Mouse (Mus musculus) midbrain, postnatal 0 days (tissue): ENCODE results near the gene Bloc1s4. TPM values are rescaled to one million over a fixed set of nuclear protein-coding genes. Genes with fewer than 3 reads are reported as not detected.

Experiments
- ATAC-seq: fragments of 200-750 bp; cut with Nextera tagmentation; 2 replicates; pipeline ENCODE4 v1.8.0; 2017; ENCODE audit warnings: moderate number of reproducible peaks, mild to moderate bottlenecking, moderate TSS enrichment, moderate library complexity; ENCODE audit not compliant: low FRiP score
- DNase-seq: peaks from one replicate; pipeline ENCODE4 v3.0.0-alpha.2; 2015; ENCODE audit warnings: low spot score
- H3K27ac ChIP-seq: fragments of 300-500 bp; sonication (generic); 2 replicates; pipeline ENCODE4 v1.5.1; 2014; ENCODE audit warnings: low read depth, mild to moderate bottlenecking, low read length, mixed read lengths
- H3K27me3 ChIP-seq: fragments of 300-500 bp; sonication (generic); 2 replicates; pipeline ENCODE4 v1.6.1; 2014; ENCODE audit warnings: low read length, control low read depth, mixed read lengths; ENCODE audit not compliant: insufficient read depth
- H3K36me3 ChIP-seq: fragments of 300-500 bp; sonication (generic); 2 replicates; pipeline ENCODE4 v1.6.1; 2014; ENCODE audit warnings: low read length, control low read depth, mixed read lengths; ENCODE audit not compliant: insufficient read depth
- H3K4me1 ChIP-seq: fragments of 300-500 bp; sonication (generic); 2 replicates; pipeline ENCODE4 v1.6.1; 2014; ENCODE audit warnings: mild to moderate bottlenecking, control low read depth, antibody characterized with exemption, low read length, mixed read lengths; ENCODE audit not compliant: insufficient read depth
- H3K4me2 ChIP-seq: fragments of 300-500 bp; sonication (generic); 2 replicates; pipeline ENCODE4 v1.6.1; 2014; ENCODE audit warnings: low read depth, mild to moderate bottlenecking, low read length, mixed read lengths; ENCODE audit not compliant: poor library complexity, severe bottlenecking
- H3K4me3 ChIP-seq: fragments of 300-500 bp; sonication (generic); 2 replicates; pipeline ENCODE4 v1.5.1; 2014; ENCODE audit warnings: low read depth, mild to moderate bottlenecking, low read length, moderate library complexity
- H3K9ac ChIP-seq: fragments of 300-500 bp; sonication (generic); replicated peaks from 2 replicates; pipeline ENCODE4 v1.6.1; 2014; ENCODE audit warnings: mild to moderate bottlenecking, low read length, moderate library complexity, mixed read lengths; ENCODE audit not compliant: poor library complexity, severe bottlenecking
- H3K9me3 ChIP-seq: fragments of 300-500 bp; sonication (generic); 2 replicates; pipeline ENCODE4 v1.6.1; 2016; ENCODE audit warnings: low read length, control low read depth
- CTCF ChIP-seq: IDR thresholded peaks from 2 replicates; pipeline ENCODE4 v1.5.1; 2016; ENCODE audit warnings: antibody characterized with exemption, mild to moderate bottlenecking
- WGBS: fragments of 180-500 bp; shearing (Covaris S2); extraction: QIAGEN DNeasy Blood & Tissue Kit; methylation state at CpG from one replicate; pipeline ENCODE4 v1.1.7; 2014; 5-methylcytosine and 5-hydroxymethylcytosine counted together
- polyA plus RNA-seq: library from polyadenylated mRNA; unstranded; fragments of >200 nt; fragmentation: Nextera tagmentation; extraction: Ambion mirVana; gene quantifications from 2 replicates; pipeline ENCODE4 v1.2.1, GENCODE M21; 2015
- total RNA-seq: library from RNA; depleted of rRNA; stranded (reverse); fragments of >200 nt; gene quantifications from 2 replicates; pipeline ENCODE4 v1.2.3, GENCODE M21; 2014

The Bloc1s4 gene
- total and polyA plus RNA-seq, 2 experiments from 2014 or later = 21.5 to 30.1 TPM

DNA sequence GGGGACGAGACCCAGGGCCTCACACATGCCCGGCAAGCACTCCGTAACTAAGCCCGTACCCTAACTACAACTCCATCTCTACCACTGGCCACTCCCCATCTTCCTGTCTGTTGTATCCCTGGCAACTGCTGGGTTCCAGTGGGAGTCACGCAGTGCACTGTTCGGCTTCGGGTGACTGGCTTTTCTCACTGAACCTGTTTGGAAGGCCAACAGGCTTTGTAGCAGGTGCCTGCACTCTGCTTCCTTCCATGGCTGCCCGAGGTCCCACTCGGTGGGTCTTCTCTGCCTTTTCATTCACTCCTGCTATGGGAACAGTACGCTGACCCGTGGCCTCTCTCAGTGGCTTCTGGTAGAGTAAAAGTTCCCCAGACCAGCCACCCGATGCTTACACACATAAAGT lies 22.6 kb downstream of the Bloc1s4 start:
- no peaks in the 10 kb centered on the region for H3K9me3 ChIP-seq
- no peak overlapping the region for H3K4me3 ChIP-seq
- no peaks in the 10 kb centered on the region for H3K4me1 ChIP-seq
- H3K27ac ChIP-seq = no peak overlapping the region
- H3K4me2 ChIP-seq = no peak overlapping the region
- 60% methylated on average over 12 of the region's 12 CpGs for WGBS
- ATAC-seq (no peak), DNase-seq (no peak)
- H3K36me3 ChIP-seq = no peaks in the 10 kb centered on the region
- H3K9ac ChIP-seq = no peak overlapping the region
- no peak for TF ChIP-seq CTCF
- no peaks in the 10 kb centered on the region for H3K27me3 ChIP-seq

GRCm38 (mm10) chr5:36724274-36724673 lies 24.2 kb downstream of the Bloc1s4 start:
- Histone ChIP-seq H3K4me2 (no peak overlapping the region), H3K4me3 (no peak overlapping the region), H3K27me3 (no peaks in the 10 kb centered on the region), H3K9me3 (no peaks in the 10 kb centered on the region), H3K9ac (no peak overlapping the region), H3K36me3 (no peaks in the 10 kb centered on the region), H3K4me1 (no peaks in the 10 kb centered on the region), H3K27ac (no peak overlapping the region)
- DNase-seq (no peak), ATAC-seq (no peak)
- 83% methylated on average over 7 of the region's 7 CpGs for WGBS
- TF ChIP-seq CTCF = no peak

DNA sequence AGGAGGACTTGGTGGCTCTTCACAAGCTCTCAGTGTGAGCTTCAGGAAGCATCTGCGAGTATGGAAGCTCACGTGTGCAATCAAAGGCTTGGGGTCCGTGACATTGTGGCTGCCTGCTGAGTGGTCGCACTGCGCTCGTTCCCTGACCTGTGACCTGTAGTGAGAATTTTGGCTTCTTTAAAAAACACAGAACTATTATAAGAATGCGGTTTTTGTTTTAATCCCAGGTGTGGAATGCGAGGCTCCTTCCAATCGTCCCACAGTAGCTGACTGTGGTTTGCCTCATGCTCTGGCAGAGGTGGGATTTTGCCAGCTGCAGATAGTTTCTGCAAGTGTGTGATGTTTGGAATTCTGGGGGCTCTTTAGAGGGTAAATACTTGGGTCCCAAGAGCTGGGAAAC lies 25.1 kb downstream of the Bloc1s4 start:
- TF ChIP-seq CTCF = no peak
- Histone ChIP-seq H3K36me3 (no peaks in the 10 kb centered on the region), H3K4me1 (no peaks in the 10 kb centered on the region), H3K9me3 (no peaks in the 10 kb centered on the region), H3K4me3 (no peak overlapping the region), H3K27me3 (no peaks in the 10 kb centered on the region), H3K9ac (no peak overlapping the region), H3K27ac (no peak overlapping the region), H3K4me2 (no peak overlapping the region)
- DNase-seq (no peak), ATAC-seq (no peak)
- WGBS = 66% methylated on average over 9 of the region's 9 CpGs

GRCm38 (mm10) chr5:36722415-36722856 lies 26.0 kb downstream of the Bloc1s4 start:
- no peak overlapping the region for H3K9ac ChIP-seq
- DNase-seq (no peak), ATAC-seq (no peak)
- H3K4me2 ChIP-seq = no peak overlapping the region
- H3K9me3 ChIP-seq = no peaks in the 10 kb centered on the region
- no peak overlapping the region for H3K27ac ChIP-seq
- H3K4me1 ChIP-seq = no peaks in the 10 kb centered on the region
- H3K4me3 ChIP-seq = no peak overlapping the region
- TF ChIP-seq CTCF = no peak
- 84% methylated on average over 6 of the region's 6 CpGs for WGBS
- no peaks in the 10 kb centered on the region for H3K27me3 ChIP-seq
- H3K36me3 ChIP-seq = no peaks in the 10 kb centered on the region

DNA sequence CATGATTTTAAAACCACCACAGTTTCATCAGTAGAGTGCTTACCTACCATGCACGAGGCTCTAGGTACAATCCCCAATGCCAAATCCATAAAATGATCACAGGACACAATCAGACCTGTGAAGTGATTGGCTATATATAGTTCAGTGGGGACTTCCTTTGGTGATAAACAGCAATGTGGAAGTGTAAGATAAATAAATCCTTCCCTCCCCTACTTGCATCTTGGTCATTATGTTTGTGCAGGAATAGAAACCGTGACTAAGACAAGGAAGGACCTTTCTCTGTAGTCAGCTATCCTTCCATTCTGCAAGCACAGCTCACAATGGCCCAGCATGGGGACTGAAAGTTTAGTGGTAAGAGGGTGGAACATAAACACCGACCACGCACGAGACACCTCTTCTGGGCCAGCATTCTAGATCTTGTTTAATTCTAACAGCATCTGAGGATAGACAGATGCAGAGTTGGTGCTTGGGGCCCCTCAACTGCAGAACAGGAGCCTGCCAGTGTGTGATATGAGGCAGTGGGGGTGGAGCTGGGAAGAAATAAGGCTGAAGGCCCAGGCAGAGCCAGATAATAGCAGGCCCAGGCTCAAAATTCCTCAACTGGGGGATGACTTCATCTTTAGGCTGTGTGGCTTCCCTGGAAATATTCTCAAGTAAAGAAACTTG lies 27.6 kb downstream of the Bloc1s4 start:
- no peaks in the 10 kb centered on the region for H3K9me3 ChIP-seq
- no peak overlapping the region for H3K4me2 ChIP-seq
- H3K4me3 ChIP-seq = no peak overlapping the region
- no peak overlapping the region for H3K27ac ChIP-seq
- DNase-seq (no peak), ATAC-seq (no peak)
- no peaks in the 10 kb centered on the region for H3K36me3 ChIP-seq
- H3K27me3 ChIP-seq = no peaks in the 10 kb centered on the region; the same call in 1 of the 2 replicates
- H3K9ac ChIP-seq = no peak overlapping the region
- H3K4me1 ChIP-seq = no peaks in the 10 kb centered on the region
- 76% methylated on average over 5 of the region's 5 CpGs for WGBS
- no peak for TF ChIP-seq CTCF

DNA sequence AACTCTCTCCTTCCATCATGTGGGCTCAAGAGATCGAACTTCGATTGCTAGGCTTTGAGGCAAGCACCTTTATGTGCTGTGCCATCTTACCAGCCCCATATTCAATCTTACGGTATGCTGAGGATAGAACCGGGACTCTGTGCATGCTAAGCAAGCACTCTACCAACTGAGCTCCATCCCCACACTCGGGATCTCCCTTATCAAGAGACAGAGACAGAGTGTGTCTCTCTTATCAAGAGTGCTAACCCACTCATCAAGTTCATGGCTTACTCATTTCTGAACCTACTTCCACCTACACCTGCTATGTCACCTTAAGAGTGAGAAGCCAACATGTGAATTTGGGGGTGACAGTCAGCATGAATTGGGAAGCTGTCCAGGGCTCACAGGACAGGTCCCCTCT lies 28.2 kb downstream of the Bloc1s4 start:
- no peak for ATAC-seq

More for the DNA sequence above, 28.2 kb downstream of the Bloc1s4 start:
- H3K9ac ChIP-seq = no peak overlapping the region
- H3K9me3 ChIP-seq = no peaks in the 10 kb centered on the region
- WGBS = 88% methylated on average over 5 of the region's 5 CpGs
- no peak overlapping the region for H3K27ac ChIP-seq
- H3K36me3 ChIP-seq = no peaks in the 10 kb centered on the region
- DNase-seq = no peak
- TF ChIP-seq CTCF = no peak
- H3K4me3 ChIP-seq = no peak overlapping the region
- no peaks in the 10 kb centered on the region; the same call in 1 of the 2 replicates for H3K27me3 ChIP-seq
- no peak overlapping the region for H3K4me2 ChIP-seq
- no peaks in the 10 kb centered on the region for H3K4me1 ChIP-seq
